Mouse (Mus musculus): ENCODE data around the gene Napepld. TPM values are rescaled to one million over a fixed set of nuclear protein-coding genes. Genes with fewer than 3 reads are reported as not detected.

Gene Napepld
- total RNA-seq, 2 experiments from 2014 or later: 2.3 to 2.8 TPM

Other genes starting within 250 kb of the Napepld start
- 1 to 10 TPM; 2.0 to 2.2 TPM for gene Lrrc17, start 157.8 kb downstream of the Napepld start, total RNA-seq (2021)
- gene Fbxl13, start 55.8 kb downstream of the Napepld start, total RNA-seq (2021): under 1 TPM; 0.26 to 0.36 TPM
- 10 to 100 TPM; 48.4 to 58.1 TPM for gene Armc10, start 55.6 kb downstream of the Napepld start, total RNA-seq (2021)
- 10 to 100 TPM; 66.9 to 73.3 TPM for gene Pmpcb, start 35.7 kb upstream of the Napepld start, total RNA-seq (2021)
- gene Dnajc2, start 83.9 kb upstream of the Napepld start, total RNA-seq (2021): 10 to 100 TPM; 45.8 to 51.6 TPM
- gene Psmc2, start 83.9 kb upstream of the Napepld start, total RNA-seq (2021): 100 to 1,000 TPM; 110 to 115 TPM
- under 1 TPM; 0.28 to 0.56 TPM for gene Slc26a5, start 164.2 kb upstream of the Napepld start, total RNA-seq (2021)